8 mouse cellular contexts compared by ENCODE assay signal in the genomic region with DNA sequence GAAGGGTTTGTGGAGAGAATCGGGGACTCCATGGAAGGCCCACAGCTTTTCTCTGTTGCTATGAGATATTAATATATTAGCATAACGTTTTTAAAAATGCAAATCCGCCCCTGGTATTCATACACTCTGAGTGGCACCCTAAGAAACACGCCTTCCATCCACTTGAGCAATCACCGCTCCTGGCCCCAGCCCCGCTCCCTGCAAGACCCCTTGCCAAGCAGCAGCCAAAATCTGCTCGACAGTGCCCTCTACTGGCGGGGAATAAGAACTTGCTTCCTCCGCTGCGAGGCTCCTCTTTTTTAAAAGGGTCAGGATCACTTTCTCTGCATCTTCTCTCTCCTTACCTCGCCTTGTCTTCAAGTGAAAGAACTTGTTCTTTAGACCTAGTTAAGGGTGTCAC.
A peak's percentile ranks its signal among the peaks of the same experiment; 100 is the strongest.
DNase-seq lines count a peak whose midpoint lies in the region; ATAC-seq and TF ChIP-seq lines count a peak whose summit lies in the region.

No protein-coding gene starts in this region.

- no peaks in the 10 kb centered on the region for H3K9me3 ChIP-seq in ES-Bruce4 (replicated peaks; ENCODE audit: control insufficient read depth, insufficient read depth, low read length, poor library complexity, severe bottlenecking)
- H3K9me3 ChIP-seq in forebrain, embryonic 12.5 days, result no peaks in the 10 kb centered on the region
- H3K9me3 ChIP-seq in heart, embryonic 16.5 days (replicated peaks; ENCODE audit: control insufficient read depth, low read length), result no peaks in the 10 kb centered on the region; the same call in 1 of the 2 replicates
- no peaks in the 10 kb centered on the region for H3K9me3 ChIP-seq in lung, postnatal 0 days (ENCODE audit: low read length)

- TF ChIP-seq CTCF in ES-Bruce4 (IDR thresholded peaks at IDR 0.05; ENCODE audit: low read depth, low read length), result peak; percentile 77
- peak; percentile 41 for TF ChIP-seq CTCF in bone marrow macrophage, adult 2 months (IDR thresholded peaks at IDR 0.05; ENCODE audit: low read depth, low read length)
- TF ChIP-seq CTCF in layer of hippocampus, adult 2 months (conservative IDR thresholded peaks at IDR 0.05), result peak; percentile 91
- TF ChIP-seq CTCF in lung, postnatal 0 days (IDR thresholded peaks at IDR 0.05), result peak; percentile 85

- no peaks in the 10 kb centered on the region for H3K27me3 ChIP-seq in ES-Bruce4 (ENCODE audit: control insufficient read depth, insufficient read depth, low read length, poor library complexity, severe bottlenecking)
- H3K27me3 ChIP-seq in forebrain, embryonic 12.5 days, result peaks cover 4% of the 10 kb centered on the region; the same call in 1 of the 2 replicates
- H3K27me3 ChIP-seq in heart, embryonic 16.5 days (ENCODE audit: control insufficient read depth, insufficient read depth, low read length), result no peaks in the 10 kb centered on the region
- no peaks in the 10 kb centered on the region for H3K27me3 ChIP-seq in lung, postnatal 0 days (replicated peaks; ENCODE audit: insufficient read depth, low read length)

- no peaks in the 10 kb centered on the region for H3K36me3 ChIP-seq in ES-Bruce4 (ENCODE audit: control insufficient read depth, insufficient read depth, low read length, poor library complexity, severe bottlenecking)
- no peaks in the 10 kb centered on the region for H3K36me3 ChIP-seq in forebrain, embryonic 12.5 days (replicated peaks)
- no peaks in the 10 kb centered on the region for H3K36me3 ChIP-seq in heart, embryonic 16.5 days (ENCODE audit: control insufficient read depth, insufficient read depth)
- no peaks in the 10 kb centered on the region for H3K36me3 ChIP-seq in lung, postnatal 0 days (ENCODE audit: insufficient read depth, low read length)

- no peak overlapping the region for H3K9ac ChIP-seq in ES-Bruce4 (ENCODE audit: low read depth, poor library complexity, severe bottlenecking)
- H3K9ac ChIP-seq in forebrain, embryonic 12.5 days, result no peak overlapping the region
- no peak overlapping the region for H3K9ac ChIP-seq in heart, embryonic 16.5 days (ENCODE audit: low read length)
- H3K9ac ChIP-seq in lung, postnatal 0 days (replicated peaks; ENCODE audit: low read depth), result no peak overlapping the region

- no peak for TF ChIP-seq POLR2A in ES-Bruce4 (IDR thresholded peaks at IDR 0.05; ENCODE audit: insufficient read depth, low read length)
- no peak for TF ChIP-seq POLR2A in bone marrow macrophage, adult 2 months (IDR thresholded peaks at IDR 0.05; ENCODE audit: borderline replicate concordance, low read depth, low read length)

- no peak overlapping the region for H3K27ac ChIP-seq in ES-Bruce4 (ENCODE audit: insufficient read depth, low read length)
- no peak overlapping the region for H3K27ac ChIP-seq in bone marrow macrophage, adult 2 months (ENCODE audit: insufficient read depth, low read depth, low read length)
- H3K27ac ChIP-seq in forebrain, embryonic 12.5 days, result no peak overlapping the region
- no peak overlapping the region for H3K27ac ChIP-seq in heart, embryonic 16.5 days (ENCODE audit: low read length)
- no peak overlapping the region for H3K27ac ChIP-seq in layer of hippocampus, adult 2 months
- no peak overlapping the region for H3K27ac ChIP-seq in lung, postnatal 0 days (ENCODE audit: low read length)

- peak; percentile 55 to 84 for DNase-seq in layer of hippocampus, adult 2 months (ENCODE audit: low spot score in 2 of 2)
- DNase-seq in lung, postnatal 0 days (ENCODE audit: low spot score), result peak; percentile 84
- peak; percentile 81 for DNase-seq in retina, embryonic 14.5 days (ENCODE audit: low spot score)
- peak; percentile 76 to 78 for DNase-seq in thymus, postnatal 36 days

- no peak overlapping the region for H3K4me3 ChIP-seq in ES-Bruce4 (ENCODE audit: low read depth, low read length)
- no peak overlapping the region for H3K4me3 ChIP-seq in bone marrow macrophage, adult 2 months (ENCODE audit: insufficient read depth, low read length)
- H3K4me3 ChIP-seq in forebrain, embryonic 12.5 days (replicated peaks), result no peak overlapping the region
- H3K4me3 ChIP-seq in heart, embryonic 16.5 days (ENCODE audit: low read length), result no peak overlapping the region
- H3K4me3 ChIP-seq in layer of hippocampus, adult 2 months, result peak overlapping the region; percentile 15; the same call in 1 of the 2 replicates
- H3K4me3 ChIP-seq in lung, postnatal 0 days (ENCODE audit: low read depth, low read length), result no peak overlapping the region

- WGBS in forebrain, embryonic 12.5 days, result 10% methylated on average over 11 of the region's 11 CpGs
- WGBS in heart, embryonic 16.5 days, result 15% methylated on average over 11 of the region's 11 CpGs
- WGBS in lung, postnatal 0 days, result 5% methylated on average over 11 of the region's 11 CpGs

- 0 out of 2 replicates have a peak overlapping the region, but pooled peaks have one; percentile 31 for H3K4me2 ChIP-seq in forebrain, embryonic 12.5 days
- no peak overlapping the region for H3K4me2 ChIP-seq in heart, embryonic 16.5 days (ENCODE audit: low read depth, low read length)
- H3K4me2 ChIP-seq in lung, postnatal 0 days (replicated peaks; ENCODE audit: low read depth, low read length), result no peak overlapping the region

- no peak for TF ChIP-seq EP300 in ES-Bruce4 (IDR thresholded peaks at IDR 0.05; ENCODE audit: insufficient read depth, low read depth, low read length)
- no peak for TF ChIP-seq EP300 in lung, postnatal 0 days (IDR thresholded peaks at IDR 0.05)

- ATAC-seq in forebrain, embryonic 12.5 days (ENCODE audit: low FRiP score), result peak; percentile 72
- ATAC-seq in heart, embryonic 16.5 days (replicated peaks; ENCODE audit: extremely low read depth, insufficient read depth, low FRiP score), result 0 out of 2 replicates have a peak, but pooled peaks have one; percentile 39
- ATAC-seq in lung, postnatal 0 days, result peak; percentile 64

- H3K4me1 ChIP-seq in ES-Bruce4 (ENCODE audit: control insufficient read depth, insufficient read depth, low read length), result no peaks in the 10 kb centered on the region
- H3K4me1 ChIP-seq in bone marrow macrophage, adult 2 months (ENCODE audit: control insufficient read depth, insufficient read depth, low read length), result no peaks in the 10 kb centered on the region
- H3K4me1 ChIP-seq in forebrain, embryonic 12.5 days, result peaks cover 17% of the 10 kb centered on the region
- H3K4me1 ChIP-seq in heart, embryonic 16.5 days (ENCODE audit: control insufficient read depth, insufficient read depth, low read length), result peaks cover 4% of the 10 kb centered on the region; the same call in 1 of the 2 replicates
- no peaks in the 10 kb centered on the region for H3K4me1 ChIP-seq in lung, postnatal 0 days (ENCODE audit: insufficient read depth, low read depth, low read length)

Comparison
In these comparisons a context has a peak if more than half of its experiments do, and no peak if none do; other contexts are left out.
1. CTCF ChIP-seq: peak in every context shown above with its lines; median percentile 91 in layer of hippocampus, adult 2 months; 85 in lung, postnatal 0 days; 77 in ES-Bruce4; 41 in bone marrow macrophage, adult 2 months.